Mouse (Mus musculus) C2C12 (cell line): ENCODE results near the gene Runx2. TPM values are rescaled to one million over a fixed set of nuclear protein-coding genes. Genes with fewer than 3 reads are reported as not detected.
A peak's percentile ranks its signal among the peaks of the same experiment; 100 is the strongest.

ENCODE experiments used
- H3K27me3 ChIP-seq: one replicate; pipeline ENCODE4 v1.6.1; 2011; ENCODE audit not compliant: control insufficient read depth, insufficient read depth, insufficient read length
- H3K36me3 ChIP-seq: one replicate; pipeline ENCODE4 v1.6.1; 2011; ENCODE audit not compliant: control insufficient read depth, insufficient read depth
- H3K4me3 ChIP-seq: one replicate; pipeline ENCODE4 v1.5.1; 2011; ENCODE audit warnings: mild to moderate bottlenecking, control low read depth; ENCODE audit not compliant: poor library complexity, insufficient read depth, severe bottlenecking
- H3K79me2 ChIP-seq: one replicate; pipeline ENCODE4 v1.6.1; 2011; ENCODE audit not compliant: control insufficient read depth, insufficient read depth
- H3K79me3 ChIP-seq: one replicate; pipeline ENCODE4 v1.6.1; 2011; ENCODE audit warnings: low read depth, control low read depth
- H3ac ChIP-seq: one replicate; pipeline ENCODE3; 2011; ENCODE audit warnings: low read depth; ENCODE audit not compliant: control insufficient read depth, insufficient read length
- CEBPB ChIP-seq: IDR thresholded peaks from one replicate; pipeline ENCODE4 v1.6.1; 2011; ENCODE audit warnings: low read depth, mild to moderate bottlenecking, control low read depth, moderate library complexity
- CTCF ChIP-seq: IDR thresholded peaks from one replicate; pipeline ENCODE4 v1.5.1; 2011; ENCODE audit not compliant: control insufficient read depth, insufficient read depth, insufficient read length
- FOSL1 ChIP-seq: IDR thresholded peaks from one replicate; pipeline ENCODE4 v1.8.0; 2011; ENCODE audit warnings: mild to moderate bottlenecking, low read length; ENCODE audit not compliant: poor library complexity, insufficient read depth, severe bottlenecking
- MAX ChIP-seq: IDR thresholded peaks from one replicate; pipeline ENCODE4 v1.6.1; 2011; ENCODE audit warnings: mild to moderate bottlenecking, control low read depth
- MYOD1 ChIP-seq: IDR thresholded peaks from one replicate; pipeline ENCODE4 v1.6.1; 2011; ENCODE audit warnings: low read depth; ENCODE audit not compliant: control insufficient read depth, insufficient read length
- MYOG ChIP-seq: IDR thresholded peaks from one replicate; pipeline ENCODE4 v1.6.1; 2011; ENCODE audit not compliant: control insufficient read depth, insufficient read length; ENCODE audit errors: extremely low read depth
- USF1 ChIP-seq: IDR thresholded peaks from one replicate; pipeline ENCODE4 v1.6.1; 2011; ENCODE audit warnings: low read depth, mild to moderate bottlenecking, control low read depth, moderate library complexity
- polyA plus RNA-seq: library from polyadenylated mRNA; unstranded; fragments of >200 nt; fragmentation: generic; extraction: Trizol; gene quantifications from one replicate; pipeline ENCODE4 v1.2.1, GENCODE M21; 2012; ENCODE audit warnings: missing spikeins

Gene Runx2
- polyA plus RNA-seq, 1 experiment = 16.6 TPM

DNA sequence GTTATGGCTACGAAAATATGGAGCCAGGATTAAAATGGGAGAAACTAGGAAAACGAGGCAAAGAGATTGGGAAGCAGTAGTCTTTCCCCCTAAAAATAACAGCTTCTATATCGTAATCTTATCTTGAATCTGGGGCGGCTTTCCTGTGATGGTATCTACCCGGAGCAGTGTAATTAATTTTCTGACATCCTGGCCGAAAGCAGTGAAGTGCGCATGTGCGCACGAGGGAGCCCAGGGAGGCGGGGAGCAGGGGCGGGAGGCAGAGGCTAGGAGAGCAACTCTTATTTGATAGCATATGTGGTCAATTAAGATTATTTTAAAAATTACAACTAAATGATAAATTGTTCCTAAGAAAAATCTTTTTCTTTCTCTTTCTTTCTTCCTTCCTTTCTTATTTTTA lies 195.9 kb downstream of the Runx2 start:
- H3K36me3 ChIP-seq = peaks cover 52% of the 10 kb centered on the region
- peaks cover 44% of the 10 kb centered on the region for H3K79me2 ChIP-seq
- H3K79me3 ChIP-seq = peaks cover 15% of the 10 kb centered on the region
- no peak overlapping the region for H3K4me3 ChIP-seq
- H3K27me3 ChIP-seq = no peaks in the 10 kb centered on the region
- TF ChIP-seq FOSL1 (no peak), USF1 (no peak), MYOD1 (no peak), MAX (no peak), CTCF (no peak), MYOG (no peak), CEBPB (no peak)
- H3ac ChIP-seq = no peak overlapping the region

- peaks cover 47% of the 10 kb centered on the region for H3K36me3 ChIP-seq
- H3K4me3 ChIP-seq = no peak overlapping the region
- peaks cover 15% of the 10 kb centered on the region for H3K79me3 ChIP-seq
- peak overlapping the region; percentile 30 for H3ac ChIP-seq
- TF ChIP-seq USF1 (peak; percentile 50), CEBPB (no peak), MAX (no peak)
- peaks cover 47% of the 10 kb centered on the region for H3K79me2 ChIP-seq
- H3K27me3 ChIP-seq = no peaks in the 10 kb centered on the region
Measured at GRCm38 (mm10) chr17:44618175-44618574, 196.4 kb downstream of the Runx2 start.

- Histone ChIP-seq H3K79me2 (peaks cover 47% of the 10 kb centered on the region), H3K79me3 (peaks cover 15% of the 10 kb centered on the region), H3ac (peak overlapping the region; percentile 30), H3K27me3 (no peaks in the 10 kb centered on the region), H3K36me3 (peaks cover 45% of the 10 kb centered on the region), H3K4me3 (no peak overlapping the region)
- TF ChIP-seq CEBPB (no peak), MAX (no peak), USF1 (no peak), MYOD1 (no peak), CTCF (no peak), FOSL1 (no peak)
Measured at GRCm38 (mm10) chr17:44617741-44618140, 196.9 kb downstream of the Runx2 start.

DNA sequence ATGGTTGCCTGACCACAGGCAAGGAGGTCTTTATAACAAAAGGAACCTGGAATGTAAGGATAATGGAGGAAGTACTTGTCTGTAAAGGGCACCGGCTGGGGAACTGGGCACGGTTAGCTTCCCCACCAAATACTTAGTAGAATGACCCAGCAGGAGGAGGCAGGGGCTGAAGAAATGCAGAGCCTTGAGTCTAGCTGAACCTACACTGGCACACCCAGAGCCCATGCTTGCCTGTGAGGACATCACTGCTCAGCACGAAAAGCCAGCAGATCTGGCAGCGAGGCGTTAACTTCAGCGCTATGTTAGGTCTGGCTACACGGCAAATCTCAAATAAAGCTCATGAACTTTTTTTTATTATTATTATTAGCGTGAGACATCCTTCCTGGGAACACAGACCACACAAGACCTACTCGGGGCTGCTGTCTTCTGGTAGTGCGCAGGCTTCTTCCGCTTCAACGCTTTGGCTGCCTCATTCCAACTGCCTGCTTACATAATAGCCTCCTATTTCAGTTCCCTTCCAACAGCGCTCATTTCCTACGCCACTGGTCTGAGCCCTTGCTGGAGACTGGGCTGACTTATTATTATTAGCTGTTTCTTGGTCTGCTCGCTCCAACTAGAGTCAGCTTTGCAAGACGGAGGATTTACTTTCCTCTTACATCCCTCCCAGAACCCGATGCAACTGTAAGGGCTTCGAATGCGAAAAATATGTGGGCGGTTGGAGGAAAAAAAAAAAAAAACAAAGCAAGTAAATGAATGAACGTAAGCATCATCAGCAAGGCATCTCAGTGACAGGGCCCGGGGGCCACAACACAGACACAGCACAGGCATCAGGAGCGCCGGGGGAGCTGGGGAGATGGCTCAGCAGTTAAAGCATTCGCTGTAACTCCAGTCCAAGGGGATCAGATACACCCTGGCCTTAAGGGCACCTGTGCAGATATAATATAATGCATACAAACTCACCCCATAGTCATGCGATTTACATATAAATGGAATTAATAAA lies 200.6 kb downstream of the Runx2 start:
- TF ChIP-seq MAX (no peak), USF1 (no peak), CTCF (no peak), MYOG (no peak)
- H3K27me3 ChIP-seq = no peaks in the 10 kb centered on the region
- H3K79me2 ChIP-seq = peaks cover 34% of the 10 kb centered on the region
- H3K4me3 ChIP-seq = no peak overlapping the region
- peaks cover 4% of the 10 kb centered on the region for H3K79me3 ChIP-seq
- peaks cover 41% of the 10 kb centered on the region for H3K36me3 ChIP-seq
- no peak overlapping the region for H3ac ChIP-seq

GRCm38 (mm10) chr17:44612641-44613040 lies 202.0 kb downstream of the Runx2 start:
- no peak overlapping the region for H3ac ChIP-seq
- no peak overlapping the region for H3K4me3 ChIP-seq
- peaks cover 4% of the 10 kb centered on the region for H3K79me3 ChIP-seq
- no peaks in the 10 kb centered on the region for H3K27me3 ChIP-seq
- peaks cover 54% of the 10 kb centered on the region for H3K36me3 ChIP-seq
- peaks cover 30% of the 10 kb centered on the region for H3K79me2 ChIP-seq
- TF ChIP-seq MAX (no peak), MYOD1 (no peak)

- Histone ChIP-seq H3K4me3 (no peak overlapping the region), H3K36me3 (peaks cover 59% of the 10 kb centered on the region), H3K27me3 (no peaks in the 10 kb centered on the region), H3K79me3 (peaks cover 4% of the 10 kb centered on the region), H3ac (no peak overlapping the region), H3K79me2 (peaks cover 28% of the 10 kb centered on the region)
- TF ChIP-seq MAX (no peak), CEBPB (no peak), USF1 (no peak), MYOG (no peak), CTCF (no peak), MYOD1 (no peak)
Measured at GRCm38 (mm10) chr17:44612002-44612401, 202.6 kb downstream of the Runx2 start.
